Mouse (Mus musculus) lung, postnatal 0 days (tissue): ENCODE data around the gene Cactin.

Experiments
- CTCF ChIP-seq: IDR thresholded peaks from 2 replicates; pipeline ENCODE4 v1.5.1; 2016; ENCODE audit warnings: antibody characterized with exemption, mild to moderate bottlenecking
- EP300 ChIP-seq: IDR thresholded peaks from 2 replicates; pipeline ENCODE4 v1.6.1; 2016; ENCODE audit warnings: antibody characterized with exemption, mild to moderate bottlenecking, control low read depth

GRCm38 (mm10) chr10:81303761-81304160, 17.1 kb upstream of the Cactin start:
- TF ChIP-seq CTCF (no peak), EP300 (no peak)
